Mouse (Mus musculus) adrenal gland, postnatal 36 days (tissue): ENCODE results near the gene Srp14. TPM values are rescaled to one million over a fixed set of nuclear protein-coding genes. Genes with fewer than 3 reads are reported as not detected.
A peak's percentile ranks its signal among the peaks of the same experiment; 100 is the strongest.

ENCODE experiments used
- DNase-seq, 2 experiments: peaks; one replicate each; pipeline ENCODE4 v3.0.0; 2021; ENCODE audit warnings: mixed read lengths in 1 of 2
- total RNA-seq, 2 experiments: library from RNA; stranded (reverse); gene quantifications; 2 replicates each; pipeline ENCODE4 v1.2.3; 2021

Srp14 gene
- total RNA-seq, 2 experiments from 2014 or later, result 210 to 233 TPM

- peak; percentile 83 to 85 for DNase-seq
Measured at GRCm38 (mm10) chr2:118490241-118491091, 11.0 kb upstream of the Srp14 start.

- DNase-seq, result peak in 1 of 2 experiments; percentile 44
Measured at GRCm38 (mm10) chr2:118487806-118488205, 8.3 kb upstream of the Srp14 start.

GRCm38 (mm10) chr2:118486933-118487332, 7.4 kb upstream of the Srp14 start:
- DNase-seq, result peak; percentile 85 to 88

GRCm38 (mm10) chr2:118485415-118485814, 5.9 kb upstream of the Srp14 start:
- DNase-seq, result no peak

GRCm38 (mm10) chr2:118484386-118484898, 4.9 kb upstream of the Srp14 start:
- no peak for DNase-seq

GRCm38 (mm10) chr2:118483032-118483431, 3.5 kb upstream of the Srp14 start:
- DNase-seq, result no peak

- DNase-seq, result no peak
Measured at GRCm38 (mm10) chr2:118480886-118481285, 1.4 kb upstream of the Srp14 start.

GRCm38 (mm10) chr2:118478833-118479549, 520 bp downstream of the Srp14 start:
- no peak for DNase-seq

GRCm38 (mm10) chr2:118468354-118468753, 11.2 kb downstream of the Srp14 start:
- peak; percentile 48 to 62 for DNase-seq

GRCm38 (mm10) chr2:118466601-118467000, 12.9 kb downstream of the Srp14 start:
- no peak for DNase-seq

GRCm38 (mm10) chr2:118465894-118466293, 13.6 kb downstream of the Srp14 start:
- no peak for DNase-seq

GRCm38 (mm10) chr2:118464450-118464849, 15.1 kb downstream of the Srp14 start:
- DNase-seq, result no peak

- DNase-seq, result no peak
Measured at GRCm38 (mm10) chr2:118463480-118463879, 16.0 kb downstream of the Srp14 start.

GRCm38 (mm10) chr2:118461480-118462165, 17.9 kb downstream of the Srp14 start:
- DNase-seq, result no peak

- DNase-seq, result no peak
Measured at GRCm38 (mm10) chr2:118457463-118458261, 21.8 kb downstream of the Srp14 start.

GRCm38 (mm10) chr2:118457029-118457428, 22.5 kb downstream of the Srp14 start:
- DNase-seq, result no peak

- DNase-seq, result no peak
Measured at GRCm38 (mm10) chr2:118451056-118451455, 28.5 kb downstream of the Srp14 start.

- no peak for DNase-seq
Measured at GRCm38 (mm10) chr2:118448181-118448580, 31.3 kb downstream of the Srp14 start.

GRCm38 (mm10) chr2:118445696-118446674, 33.5 kb downstream of the Srp14 start:
- DNase-seq, result no peak

GRCm38 (mm10) chr2:118442723-118443122, 36.8 kb downstream of the Srp14 start:
- DNase-seq, result no peak
